Mouse (Mus musculus): ENCODE results near the gene Nprl3.
"Not testable (repeated sequence)": the region's sequence is repeated elsewhere in the genome, so short reads cannot be mapped to it uniquely, and the experiment has no call there.

Gene Nprl3

GRCm38 (mm10) chr11:32267188-32267884, at the start of gene Nprl3:
Gene Nprl3, minus strand, starts transcription at chr11:32267707.
- peak; percentile 99 for DNase-seq (ENCODE audit: low spot score)

- DNase-seq (ENCODE audit: low spot score), result no peak
Observed at GRCm38 (mm10) chr11:32316009-32316408, 48.5 kb upstream of the Nprl3 start.

- DNase-seq (ENCODE audit: low spot score), result no peak
Observed at GRCm38 (mm10) chr11:32309928-32310327, 42.4 kb upstream of the Nprl3 start.

- no peak for DNase-seq (ENCODE audit: low spot score)
Observed at GRCm38 (mm10) chr11:32309446-32309845, 41.9 kb upstream of the Nprl3 start.

GRCm38 (mm10) chr11:32307006-32307405, 39.5 kb upstream of the Nprl3 start:
- no peak for DNase-seq (ENCODE audit: low spot score)

GRCm38 (mm10) chr11:32303455-32303854, 35.9 kb upstream of the Nprl3 start:
- no peak for DNase-seq (ENCODE audit: low spot score)

- DNase-seq (ENCODE audit: low spot score), result peak; percentile 33
Observed at GRCm38 (mm10) chr11:32302824-32303419, 35.4 kb upstream of the Nprl3 start.

GRCm38 (mm10) chr11:32301506-32301905, 34.0 kb upstream of the Nprl3 start:
- no peak for DNase-seq (ENCODE audit: low spot score)

- DNase-seq (ENCODE audit: low spot score), result peak; percentile 38
Observed at GRCm38 (mm10) chr11:32300279-32301267, 33.1 kb upstream of the Nprl3 start.

- DNase-seq (ENCODE audit: low spot score), result peak; percentile 40
Observed at GRCm38 (mm10) chr11:32299865-32300264, 32.4 kb upstream of the Nprl3 start, which contains the start of gene Hbq1a. Gene Hbq1a, plus strand, starts transcription at chr11:32300069.

GRCm38 (mm10) chr11:32298532-32298918, 31.0 kb upstream of the Nprl3 start:
- DNase-seq (ENCODE audit: low spot score), result no peak

GRCm38 (mm10) chr11:32297866-32298531, 30.5 kb upstream of the Nprl3 start:
- no peak for DNase-seq (ENCODE audit: low spot score)

- DNase-seq (ENCODE audit: low spot score), result not testable (repeated sequence)
Observed at GRCm38 (mm10) chr11:32297417-32297816, 29.9 kb upstream of the Nprl3 start.

GRCm38 (mm10) chr11:32296203-32296602, 28.7 kb upstream of the Nprl3 start, which contains the start of gene Hba-a2:
Gene Hba-a2, plus strand, starts transcription at chr11:32296489.
- DNase-seq (ENCODE audit: low spot score), result not testable (repeated sequence)

- DNase-seq (ENCODE audit: low spot score), result not testable (repeated sequence)
Observed at GRCm38 (mm10) chr11:32293479-32293878, 26.0 kb upstream of the Nprl3 start.

GRCm38 (mm10) chr11:32292819-32293218, 25.3 kb upstream of the Nprl3 start:
- DNase-seq (ENCODE audit: low spot score), result not testable (repeated sequence)

- DNase-seq (ENCODE audit: low spot score), result peak; percentile 28
Observed at GRCm38 (mm10) chr11:32287493-32287825, 20.0 kb upstream of the Nprl3 start.

- DNase-seq (ENCODE audit: low spot score), result peak; percentile 81
Observed at GRCm38 (mm10) chr11:32286695-32287492, 19.4 kb upstream of the Nprl3 start, which contains the start of gene Hbq1b. Gene Hbq1b, plus strand, starts transcription at chr11:32286965.

GRCm38 (mm10) chr11:32285887-32286286, 18.4 kb upstream of the Nprl3 start:
- DNase-seq (ENCODE audit: low spot score), result not testable (repeated sequence)

- DNase-seq (ENCODE audit: low spot score), result no peak
Observed at GRCm38 (mm10) chr11:32285031-32285775, 17.7 kb upstream of the Nprl3 start.

All from MN1 (cell line).